Mouse (Mus musculus): Measurements from ENCODE around the gene Top2a. TPM values are rescaled to one million over a fixed set of nuclear protein-coding genes. Genes with fewer than 3 reads are reported as not detected.

Top2a gene
- total RNA-seq, 2 experiments from 2014 or later, result 0.87 to 1.3 TPM

GRCm38 (mm10) chr11:99041841-99042780, 18.1 kb upstream of the Top2a start:
- intact Hi-C loops (cut with DNase I), result no loop called here
- peak in 1 of 2 experiments; percentile 11 for DNase-seq (ENCODE audit: low spot score in 2 of 2)

GRCm38 (mm10) chr11:99041051-99041729, 17.2 kb upstream of the Top2a start, which contains the start of gene Igfbp4:
TSS of gene Igfbp4 (plus strand) at chr11:99041244.
- intact Hi-C loops (cut with DNase I), result no loop called here
- DNase-seq (ENCODE audit: low spot score in 2 of 2), result peak; percentile 29 to 33

- DNase-seq (ENCODE audit: low spot score in 2 of 2), result peak in 1 of 2 experiments; percentile 57
- intact Hi-C loops (cut with DNase I), result loop anchor here (1.0 kb wide), 1 partner anchor 110 kb away; no protein-coding TSS in a partner anchor
Observed at GRCm38 (mm10) chr11:99040346-99040974, 16.5 kb upstream of the Top2a start.

GRCm38 (mm10) chr11:99039782-99040181, 15.8 kb upstream of the Top2a start:
- peak; percentile 74 to 86 for DNase-seq (ENCODE audit: low spot score in 2 of 2)
- intact Hi-C loops (cut with DNase I), result loop anchor here (1.0 to 5.0 kb wide), 4 partner anchors 57 to 117 kb away; partner anchors contain the start of gene Gjd3

GRCm38 (mm10) chr11:99036254-99036653, 12.3 kb upstream of the Top2a start:
- intact Hi-C loops (cut with DNase I), result loop anchor here (5.0 kb wide), 2 partner anchors 54 to 114 kb away; partner anchors contain the start of gene Gjd3
- DNase-seq (ENCODE audit: low spot score in 2 of 2), result no peak

- intact Hi-C loops (cut with DNase I), result loop anchor here (5.0 kb wide), 2 partner anchors 53 to 113 kb away; partner anchors contain the start of gene Gjd3
Observed at GRCm38 (mm10) chr11:99035350-99035749, 11.4 kb upstream of the Top2a start.

DNA sequence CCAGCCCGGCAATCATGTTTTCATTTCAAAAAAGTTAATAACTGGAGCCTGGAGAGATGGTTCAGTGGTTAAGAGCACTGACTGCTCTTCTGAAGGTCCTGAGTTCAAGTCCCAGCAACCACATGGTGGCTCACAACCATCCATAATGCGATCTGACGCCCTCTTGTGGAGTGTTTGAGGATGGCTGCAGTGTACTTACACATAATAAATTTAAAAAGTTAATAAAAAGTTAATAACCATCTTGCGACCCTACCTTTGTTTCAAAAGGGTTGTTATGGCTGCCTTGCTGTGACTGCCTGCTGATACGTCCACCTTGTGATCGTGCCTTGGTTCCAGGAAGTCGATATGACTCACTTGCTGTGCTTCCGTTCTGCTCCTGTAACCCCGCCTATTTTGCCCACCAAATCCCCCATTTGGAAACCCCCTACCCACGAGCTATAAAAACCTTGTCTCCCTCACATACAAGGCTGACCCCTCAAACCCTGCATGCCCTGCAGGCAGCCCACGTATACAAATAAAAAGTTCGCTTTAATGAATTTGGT, 3.0 kb upstream of the Top2a start:
- DNase-seq (ENCODE audit: low spot score in 2 of 2), result no peak
- intact Hi-C loops (cut with DNase I), result no loop called here

More at GRCm38 (mm10) chr11:99035350-99035749, 11.4 kb upstream of the Top2a start:
- DNase-seq (ENCODE audit: low spot score in 2 of 2), result no peak

GRCm38 (mm10) chr11:99025878-99026277, 1.9 kb upstream of the Top2a start:
- DNase-seq (ENCODE audit: low spot score in 2 of 2), result no peak

DNA sequence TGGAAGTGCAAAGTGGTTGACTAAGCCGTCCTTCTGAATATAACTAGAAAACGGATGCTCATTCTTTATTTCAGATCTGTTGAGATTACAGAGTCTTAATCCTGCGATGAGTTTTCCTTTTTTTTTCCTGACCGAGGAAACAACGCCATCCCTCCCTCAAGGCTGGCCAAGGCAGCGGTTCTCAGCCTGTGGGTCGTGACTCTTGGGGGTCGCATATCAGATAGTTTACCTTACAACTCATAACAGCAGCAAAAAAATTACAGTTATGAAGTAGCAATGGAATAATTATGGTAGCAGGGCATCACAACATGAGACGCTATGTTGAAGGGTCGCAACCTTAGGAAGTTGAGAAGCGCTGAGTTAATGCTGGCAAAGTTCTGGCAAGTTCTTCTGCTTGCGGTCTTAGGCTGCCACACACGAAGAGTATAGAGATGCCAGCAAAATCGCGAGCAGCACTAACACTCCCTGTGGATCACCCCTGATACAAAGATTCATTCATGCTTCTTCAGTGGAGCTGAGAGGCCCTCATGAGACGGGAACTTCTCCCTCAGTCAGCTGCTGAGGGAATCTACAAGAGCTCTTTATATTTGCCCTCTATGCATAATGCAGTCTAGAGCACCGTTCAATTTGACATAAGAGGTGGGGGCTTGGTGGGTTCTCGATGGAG, 612 bp upstream of the Top2a start:
- intact Hi-C loops (cut with DNase I), result no loop called here

More at GRCm38 (mm10) chr11:99025878-99026277, 1.9 kb upstream of the Top2a start:
- intact Hi-C loops (cut with DNase I), result no loop called here

DNA sequence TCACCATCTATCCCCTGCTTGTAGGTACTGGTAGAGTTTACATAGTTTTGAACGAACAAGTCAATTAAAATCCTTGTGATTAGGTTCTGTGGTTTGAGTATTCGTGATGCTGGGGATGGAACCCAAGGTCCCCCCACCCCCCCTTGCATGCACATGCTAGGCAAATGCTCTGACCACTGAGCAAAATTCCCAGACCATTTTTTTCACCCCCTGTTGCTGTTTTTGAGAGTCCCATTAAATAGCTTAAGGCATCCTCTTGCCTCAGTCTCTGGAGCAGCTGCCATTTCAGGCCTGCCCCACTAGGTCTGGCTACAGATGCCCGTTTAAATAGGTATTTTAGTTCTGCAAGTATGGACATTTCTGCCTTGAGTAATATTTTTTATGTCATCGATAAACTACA, 895 bp downstream of the Top2a start:
- DNase-seq (ENCODE audit: low spot score in 2 of 2), result no peak
- intact Hi-C loops (cut with DNase I), result no loop called here

More for the DNA sequence above, 612 bp upstream of the Top2a start:
- no peak for DNase-seq (ENCODE audit: low spot score in 2 of 2)

- no peak for DNase-seq (ENCODE audit: low spot score in 2 of 2)
- intact Hi-C loops (cut with DNase I), result no loop called here
Observed at GRCm38 (mm10) chr11:99022384-99022933, 1.5 kb downstream of the Top2a start.

GRCm38 (mm10) chr11:99019844-99020243, 4.1 kb downstream of the Top2a start:
- intact Hi-C loops (cut with DNase I), result no loop called here
- no peak for DNase-seq (ENCODE audit: low spot score in 2 of 2)

GRCm38 (mm10) chr11:99013856-99014255, 10.1 kb downstream of the Top2a start:
- no peak for DNase-seq (ENCODE audit: low spot score in 2 of 2)
- intact Hi-C loops (cut with DNase I), result no loop called here

GRCm38 (mm10) chr11:99010706-99011105, 13.3 kb downstream of the Top2a start:
- no peak for DNase-seq (ENCODE audit: low spot score in 2 of 2)
- intact Hi-C loops (cut with DNase I), result no loop called here

DNA sequence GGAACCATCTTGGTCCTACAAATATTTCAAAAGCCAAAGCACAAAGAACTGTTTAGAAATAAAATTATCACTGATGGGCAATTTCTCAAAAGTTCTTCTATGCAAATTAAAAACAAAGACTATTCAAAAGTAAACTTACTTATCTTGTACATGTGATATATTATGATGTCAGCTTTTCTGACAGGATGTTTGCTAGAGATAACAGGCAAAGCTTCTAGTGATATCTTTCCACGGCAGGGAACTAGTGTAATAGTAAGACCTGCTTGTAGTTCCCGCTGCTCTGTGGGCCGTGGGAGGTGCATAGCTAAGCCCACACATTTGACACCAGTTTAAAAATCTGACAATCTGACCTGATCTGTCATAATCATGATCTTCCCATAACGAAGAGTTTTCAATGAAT, 13.9 kb downstream of the Top2a start:
- intact Hi-C loops (cut with DNase I), result no loop called here
- no peak for DNase-seq (ENCODE audit: low spot score in 2 of 2)

- DNase-seq (ENCODE audit: low spot score in 2 of 2), result no peak
- intact Hi-C loops (cut with DNase I), result no loop called here
Observed at GRCm38 (mm10) chr11:99006788-99007187, 17.2 kb downstream of the Top2a start.

DNA sequence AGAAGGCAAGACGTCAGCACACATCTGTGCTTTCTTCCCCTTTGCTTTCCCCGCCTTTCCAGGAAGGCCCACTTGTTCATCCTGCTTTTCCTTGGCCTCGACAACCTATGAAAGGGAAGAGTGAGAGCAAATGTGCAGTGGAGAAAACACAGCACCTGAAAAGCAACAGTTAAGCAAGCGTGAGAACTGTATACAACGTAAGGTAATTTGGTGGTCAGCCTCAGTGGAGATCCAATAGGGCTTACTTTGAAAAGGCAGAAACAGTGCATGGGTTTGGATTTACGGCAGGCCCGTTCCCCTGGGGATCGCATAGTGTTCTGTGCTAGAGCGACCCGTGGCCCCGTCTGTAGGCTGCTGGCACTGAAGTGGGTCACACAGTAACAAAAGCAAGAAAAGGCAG, 24.7 kb downstream of the Top2a start:
- intact Hi-C loops (cut with DNase I), result no loop called here
- no peak for DNase-seq (ENCODE audit: low spot score in 2 of 2)

- intact Hi-C loops (cut with DNase I), result no loop called here
- no peak for DNase-seq (ENCODE audit: low spot score in 2 of 2)
Observed at GRCm38 (mm10) chr11:98998776-98999175, 25.2 kb downstream of the Top2a start.

DNA sequence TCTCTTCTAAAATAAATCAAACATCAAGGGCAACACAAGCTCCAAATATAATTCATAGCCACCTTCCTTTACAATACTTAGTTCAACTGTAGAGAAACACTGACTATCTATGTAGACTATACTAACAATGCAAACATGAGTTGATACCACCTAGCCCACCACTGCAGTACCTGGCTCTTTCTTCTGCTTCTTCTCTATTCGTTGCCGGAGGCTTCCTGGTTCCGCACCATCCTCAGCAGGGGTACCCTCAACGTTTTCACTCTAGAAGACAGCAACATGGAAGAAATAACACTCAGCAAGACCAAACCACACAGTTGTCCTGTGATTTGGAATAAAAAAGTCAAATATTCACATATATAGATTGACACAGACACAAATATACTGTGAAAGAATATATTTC, 26.3 kb downstream of the Top2a start:
- intact Hi-C loops (cut with DNase I), result no loop called here
- no peak for DNase-seq (ENCODE audit: low spot score in 2 of 2)

All from left cerebral cortex, postnatal 25 days (tissue).